Mouse (Mus musculus) embryonic facial prominence, embryonic 11.5 days (tissue): Measurements from ENCODE around the gene Actb. TPM values are rescaled to one million over a fixed set of nuclear protein-coding genes. Genes with fewer than 3 reads are reported as not detected.

Experiments
- ATAC-seq: fragments of 200-750 bp; cut with Nextera tagmentation; replicated peaks from 2 replicates; pipeline ENCODE4 v1.8.0; 2017; ENCODE audit warnings: low read depth; ENCODE audit not compliant: insufficient number of reproducible peaks, low FRiP score, low TSS enrichment
- DNase-seq: peaks from one replicate; pipeline ENCODE4 v3.0.0-alpha.2; 2015; ENCODE audit warnings: low spot score
- H3K27ac ChIP-seq: fragments of 300-500 bp; sonication (generic); replicated peaks from 2 replicates; pipeline ENCODE4 v1.5.1; 2014; ENCODE audit warnings: mild to moderate bottlenecking, low read depth, low read length, control low read depth
- H3K27me3 ChIP-seq: fragments of 300-500 bp; sonication (generic); 2 replicates; pipeline ENCODE4 v1.6.1; 2014; ENCODE audit warnings: mild to moderate bottlenecking, low read length, moderate library complexity, mixed read lengths; ENCODE audit not compliant: control insufficient read depth, insufficient read depth
- H3K36me3 ChIP-seq: fragments of 300-500 bp; sonication (generic); replicated peaks from 2 replicates; pipeline ENCODE4 v1.6.1; 2014; ENCODE audit warnings: low read depth, mild to moderate bottlenecking, low read length, moderate library complexity, mixed read lengths; ENCODE audit not compliant: control insufficient read depth, insufficient read depth
- H3K4me1 ChIP-seq: fragments of 300-500 bp; sonication (generic); 2 replicates; pipeline ENCODE4 v1.6.1; 2014; ENCODE audit warnings: low read length, mixed read lengths; ENCODE audit not compliant: control insufficient read depth, insufficient read depth
- H3K4me2 ChIP-seq: fragments of 300-500 bp; sonication (generic); 2 replicates; pipeline ENCODE4 v1.6.1; 2014; ENCODE audit warnings: low read depth, mild to moderate bottlenecking, control low read depth, low read length, moderate library complexity
- H3K4me3 ChIP-seq: fragments of 300-500 bp; sonication (generic); 2 replicates; pipeline ENCODE4 v1.5.1; 2014; ENCODE audit warnings: low read depth, low read length, control low read depth
- H3K9ac ChIP-seq: fragments of 300-500 bp; sonication (generic); replicated peaks from 2 replicates; pipeline ENCODE4 v1.6.1; 2014; ENCODE audit warnings: mild to moderate bottlenecking, control low read depth, low read length
- H3K9me3 ChIP-seq: fragments of 300-500 bp; sonication (generic); replicated peaks from 2 replicates; pipeline ENCODE4 v1.6.1; 2016; ENCODE audit warnings: mild to moderate bottlenecking, low read length, inconsistent platforms, mixed read lengths; ENCODE audit not compliant: control insufficient read depth
- WGBS: fragments of 180-500 bp; shearing (Covaris S2); extraction: QIAGEN DNeasy Blood & Tissue Kit; methylation state at CpG from one replicate; pipeline ENCODE4 v1.1.7; 2014; 5-methylcytosine and 5-hydroxymethylcytosine counted together
- polyA plus RNA-seq: library from polyadenylated mRNA; unstranded; fragments of >200 nt; fragmentation: Nextera tagmentation; extraction: Ambion mirVana; gene quantifications from 2 replicates; pipeline ENCODE4 v1.2.1, GENCODE M21; 2014

Actb gene
- polyA plus RNA-seq, 1 experiment from 2014 or later = 16,949 TPM

- no peak overlapping the region for H3K27ac ChIP-seq
- no peaks in the 10 kb centered on the region for H3K9me3 ChIP-seq
Measured at GRCm38 (mm10) chr5:142920311-142921073, 13.9 kb upstream of the Actb start.

GRCm38 (mm10) chr5:142917402-142917801 is 10.8 kb upstream of the Actb start:
- no peak overlapping the region for H3K9ac ChIP-seq
- H3K4me2 ChIP-seq = no peak overlapping the region
- no peaks in the 10 kb centered on the region for H3K36me3 ChIP-seq
- no peaks in the 10 kb centered on the region for H3K9me3 ChIP-seq
- WGBS = 93% methylated on average over 8 of the region's 8 CpGs
- no peaks in the 10 kb centered on the region for H3K4me1 ChIP-seq
- no peak for DNase-seq
- H3K27me3 ChIP-seq = no peaks in the 10 kb centered on the region
- H3K4me3 ChIP-seq = no peak overlapping the region
- ATAC-seq = no peak
- no peak overlapping the region for H3K27ac ChIP-seq

More at GRCm38 (mm10) chr5:142920311-142921073, 13.9 kb upstream of the Actb start:
- Histone ChIP-seq H3K27me3 (no peaks in the 10 kb centered on the region), H3K4me1 (no peaks in the 10 kb centered on the region), H3K4me2 (no peak overlapping the region), H3K9ac (no peak overlapping the region), H3K36me3 (no peaks in the 10 kb centered on the region), H3K4me3 (no peak overlapping the region)
- 60% methylated on average over 8 of the region's 8 CpGs for WGBS
- no peak for DNase-seq
- ATAC-seq = peak; percentile 53

GRCm38 (mm10) chr5:142916593-142916992 is 10.0 kb upstream of the Actb start:
- H3K4me3 ChIP-seq = no peak overlapping the region
- DNase-seq = no peak
- no peak overlapping the region for H3K4me2 ChIP-seq
- H3K9me3 ChIP-seq = no peaks in the 10 kb centered on the region
- H3K4me1 ChIP-seq = no peaks in the 10 kb centered on the region
- 74% methylated on average over 7 of the region's 7 CpGs for WGBS
- H3K36me3 ChIP-seq = no peaks in the 10 kb centered on the region
- no peaks in the 10 kb centered on the region for H3K27me3 ChIP-seq
- H3K9ac ChIP-seq = no peak overlapping the region
- H3K27ac ChIP-seq = no peak overlapping the region
- ATAC-seq = no peak

- no peak for ATAC-seq
- H3K27me3 ChIP-seq = no peaks in the 10 kb centered on the region
- no peaks in the 10 kb centered on the region for H3K9me3 ChIP-seq
- no peak overlapping the region for H3K9ac ChIP-seq
- no peak overlapping the region for H3K4me3 ChIP-seq
- whole genome bisulfite sequencing = 87% methylated on average over 11 of the region's 11 CpGs
- no peak for DNase-seq
- H3K36me3 ChIP-seq = no peaks in the 10 kb centered on the region
- no peaks in the 10 kb centered on the region for H3K4me1 ChIP-seq
- no peak overlapping the region for H3K27ac ChIP-seq
- no peak overlapping the region for H3K4me2 ChIP-seq
Measured at GRCm38 (mm10) chr5:142915231-142915630, 8.7 kb upstream of the Actb start.

GRCm38 (mm10) chr5:142912739-142913138 is 6.2 kb upstream of the Actb start:
- Histone ChIP-seq H3K4me2 (no peak overlapping the region), H3K4me3 (no peak overlapping the region), H3K4me1 (no peaks in the 10 kb centered on the region; the same call in 1 of the 2 replicates), H3K27ac (no peak overlapping the region), H3K9me3 (no peaks in the 10 kb centered on the region), H3K27me3 (no peaks in the 10 kb centered on the region), H3K9ac (no peak overlapping the region), H3K36me3 (no peaks in the 10 kb centered on the region)
- ATAC-seq (no peak), DNase-seq (no peak)
- 84% methylated on average over 4 of the region's 4 CpGs for WGBS

DNA sequence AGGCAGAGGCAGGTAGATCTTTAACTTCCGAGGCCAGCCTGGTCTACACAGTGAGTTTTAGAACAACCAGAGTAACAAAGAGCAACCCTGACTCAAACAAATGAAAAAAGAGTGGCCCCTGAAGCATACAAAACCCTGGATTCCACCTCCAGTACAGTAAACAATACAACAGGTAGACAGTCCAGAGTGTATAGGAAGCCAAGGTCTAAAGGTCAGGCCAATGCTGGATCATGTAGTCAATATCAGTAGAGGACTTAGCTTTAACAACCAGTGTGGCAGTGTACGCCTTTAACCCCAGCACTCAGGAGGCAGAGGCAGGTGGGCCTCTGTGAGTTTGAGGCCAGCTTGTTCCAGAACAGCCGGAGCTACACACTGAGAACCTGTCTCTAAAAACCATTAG is 5.8 kb upstream of the Actb start:
- no peak for ATAC-seq
- DNase-seq = no peak
- Histone ChIP-seq H3K4me2 (no peak overlapping the region), H3K9ac (no peak overlapping the region), H3K27ac (no peak overlapping the region), H3K4me3 (no peak overlapping the region), H3K4me1 (no peaks in the 10 kb centered on the region; the same call in 1 of the 2 replicates), H3K36me3 (no peaks in the 10 kb centered on the region), H3K27me3 (no peaks in the 10 kb centered on the region), H3K9me3 (no peaks in the 10 kb centered on the region)
- WGBS = 95% methylated on average over 3 of the region's 3 CpGs

DNA sequence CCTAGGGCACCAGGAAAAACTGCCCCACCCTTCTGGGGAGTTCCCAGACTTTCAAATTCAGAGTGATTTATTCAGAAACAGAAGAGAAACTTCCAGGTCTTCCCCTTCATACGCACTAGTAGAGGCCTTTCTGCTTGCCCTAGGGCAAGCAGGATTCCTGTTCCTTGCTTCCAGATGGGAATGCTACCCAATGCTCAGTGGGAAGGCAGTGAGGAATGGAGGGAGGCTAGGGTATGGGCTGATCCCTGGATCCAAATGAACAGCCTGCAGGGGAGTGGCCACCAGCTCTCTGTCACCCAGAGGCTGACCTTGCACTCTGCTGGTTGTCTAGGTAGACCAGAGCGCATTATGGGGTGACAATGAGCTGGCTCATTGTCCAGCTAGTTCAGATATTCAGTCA is 5.1 kb upstream of the Actb start:
- no peak for ATAC-seq
- H3K36me3 ChIP-seq = no peaks in the 10 kb centered on the region
- no peak overlapping the region for H3K4me3 ChIP-seq
- 76% methylated on average over 2 of the region's 2 CpGs for WGBS
- H3K9me3 ChIP-seq = no peaks in the 10 kb centered on the region
- no peaks in the 10 kb centered on the region; the same call in 1 of the 2 replicates for H3K4me1 ChIP-seq
- no peak overlapping the region for H3K9ac ChIP-seq
- no peak overlapping the region for H3K27ac ChIP-seq
- no peaks in the 10 kb centered on the region for H3K27me3 ChIP-seq
- H3K4me2 ChIP-seq = no peak overlapping the region
- DNase-seq = no peak

DNA sequence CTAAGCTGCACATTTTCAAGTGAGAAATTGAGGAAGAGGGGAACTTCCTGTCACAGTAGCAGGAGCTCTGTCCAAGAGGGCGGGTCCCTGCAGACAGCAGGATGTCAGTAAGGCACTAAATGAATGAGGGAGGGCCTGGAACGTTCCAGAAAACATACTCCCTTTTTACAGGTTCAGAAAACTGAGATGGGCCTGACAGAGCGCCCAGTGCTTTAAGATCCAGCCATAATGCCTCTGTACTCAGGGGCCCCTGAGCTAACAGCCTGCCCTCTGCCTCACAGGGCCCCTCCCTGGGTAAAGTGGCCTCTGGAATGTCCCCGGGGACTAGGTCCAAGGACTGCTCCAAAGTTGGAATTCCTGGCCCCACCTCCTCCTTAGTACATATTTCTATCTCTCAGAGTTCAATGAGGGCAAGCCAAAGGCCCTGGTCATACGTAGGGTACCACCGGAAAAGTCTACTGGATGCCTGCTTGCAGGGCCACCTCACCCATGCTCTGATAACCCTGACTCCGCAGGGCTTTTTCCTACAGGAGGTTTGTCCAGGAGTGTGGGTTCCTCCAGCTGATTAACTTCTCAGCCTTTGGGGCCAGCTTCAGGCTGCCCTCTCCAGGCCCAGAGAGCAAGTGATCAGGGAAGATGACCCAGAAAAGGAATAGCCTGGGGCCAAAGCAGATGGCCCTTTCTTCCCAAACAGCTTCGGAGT is 3.2 kb upstream of the Actb start:
- H3K9ac ChIP-seq = peak overlapping the region; percentile 5; the same call in 1 of the 2 replicates
- H3K4me3 ChIP-seq = no peak overlapping the region
- ATAC-seq (no peak), DNase-seq (no peak)
- WGBS = 37% methylated on average over 8 of the region's 8 CpGs
- H3K27ac ChIP-seq = peak overlapping the region; percentile 58
- H3K9me3 ChIP-seq = no peaks in the 10 kb centered on the region
- H3K36me3 ChIP-seq = peaks cover 2% of the 10 kb centered on the region
- no peaks in the 10 kb centered on the region for H3K27me3 ChIP-seq
- no peak overlapping the region for H3K4me2 ChIP-seq
- no peaks in the 10 kb centered on the region; the same call in 1 of the 2 replicates for H3K4me1 ChIP-seq
